10 mouse cellular contexts compared by ENCODE assay signal in the genomic region with DNA sequence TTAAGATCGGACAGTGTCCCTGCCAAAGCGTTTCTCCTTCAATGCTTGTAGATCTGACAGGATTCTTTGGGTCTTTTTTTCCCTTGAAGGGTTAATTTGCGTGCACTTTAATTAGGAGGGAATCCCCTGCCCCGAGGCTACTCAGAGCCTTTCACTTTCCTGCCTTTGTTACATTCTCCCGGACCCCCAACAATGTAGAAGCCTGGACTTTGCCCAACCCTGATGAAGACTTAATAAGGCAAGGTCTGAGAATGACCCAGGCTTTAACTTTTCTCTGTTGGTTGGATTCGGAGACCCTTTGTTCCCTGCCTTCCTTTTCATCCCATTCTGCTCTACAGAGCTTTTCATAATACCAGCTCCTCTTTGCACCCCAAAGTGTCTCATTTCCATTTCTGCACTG. TPM values are rescaled to one million over a fixed set of nuclear protein-coding genes. Genes with fewer than 3 reads are reported as not detected.
DNase-seq lines count a peak whose midpoint lies in the region; ATAC-seq and TF ChIP-seq lines count a peak whose summit lies in the region.
"Had no signal": no experiment of that assay in that cellular context is flagged by ENCODE, and none has a peak within 500 bp of the region (broad histone marks: within the 10 kb centered on the region; RNA-seq: fewer than 3 reads in every experiment).

No protein-coding gene starts in this region.

- H3K4me1 ChIP-seq in hindbrain, embryonic 12.5 days: no peaks in the 10 kb centered on the region
- no peaks in the 10 kb centered on the region for H3K4me1 ChIP-seq in midbrain, postnatal 0 days (ENCODE audit: insufficient read depth, low read length)

- H3K27me3 ChIP-seq in hindbrain, embryonic 12.5 days: no peaks in the 10 kb centered on the region
- no peaks in the 10 kb centered on the region for H3K27me3 ChIP-seq in midbrain, postnatal 0 days (ENCODE audit: insufficient read depth, low read length)

- ATAC-seq in hindbrain, embryonic 12.5 days (ENCODE audit: low FRiP score): peak; percentile 61
- ATAC-seq in midbrain, postnatal 0 days (ENCODE audit: low FRiP score): no peak; the same call in 1 of the 2 replicates

- peak overlapping the region; percentile 89; the same call in 1 of the 2 replicates for H3K9ac ChIP-seq in hindbrain, embryonic 12.5 days
- H3K9ac ChIP-seq in midbrain, postnatal 0 days (replicated peaks; ENCODE audit: low read length, poor library complexity, severe bottlenecking): no peak overlapping the region; the same call in 1 of the 2 replicates

- H3K4me3 ChIP-seq in gastrocnemius, adult 2 months: peak overlapping the region; percentile 81
- H3K4me3 ChIP-seq in hindbrain, embryonic 12.5 days: peak overlapping the region; percentile 72
- H3K4me3 ChIP-seq in midbrain, postnatal 0 days (ENCODE audit: low read depth, low read length): peak overlapping the region; percentile 55

- no peak for TF ChIP-seq POLR2A in brain, embryonic 14.5 days (IDR thresholded peaks at IDR 0.05; ENCODE audit: borderline replicate concordance, extremely low read depth, insufficient read depth, insufficient read length, poor library complexity, severe bottlenecking)

- intact Hi-C loops in gastrocnemius, adult 2 months (cut with DNase I): no loop called here

- DNase-seq in gastrocnemius, adult 2 months: no peak
- DNase-seq in gastrocnemius, adult 8-10 months (ENCODE audit: low spot score in 2 of 2): no peak
- peak; percentile 83 for DNase-seq in brain, embryonic 14.5 days (ENCODE audit: low read depth)
- DNase-seq in midbrain, postnatal 0 days (ENCODE audit: low spot score): peak; percentile 9
- DNase-seq in layer of hippocampus, adult 8-10 months (ENCODE audit: low spot score in 2 of 2): no peak
- DNase-seq in left cerebral cortex, adult 9 months (ENCODE audit: low spot score in 2 of 2): no peak
- no peak for DNase-seq in Muller cell, postnatal 12 days (ENCODE audit: inconsistent ontology term)

- WGBS in hindbrain, embryonic 12.5 days: 48% methylated on average over 6 of the region's 6 CpGs
- WGBS in midbrain, postnatal 0 days: 47% methylated on average over 6 of the region's 6 CpGs

- H3K27ac ChIP-seq in gastrocnemius, adult 2 months: no peak overlapping the region
- peak overlapping the region; percentile 93 for H3K27ac ChIP-seq in hindbrain, embryonic 12.5 days
- H3K27ac ChIP-seq in midbrain, postnatal 0 days (ENCODE audit: low read depth, low read length): peak overlapping the region; percentile 75
- H3K27ac ChIP-seq: macrophage had no signal

- H3K36me3 ChIP-seq in hindbrain, embryonic 12.5 days: no peaks in the 10 kb centered on the region
- H3K36me3 ChIP-seq in midbrain, postnatal 0 days (ENCODE audit: insufficient read depth, low read length): no peaks in the 10 kb centered on the region

- H3K4me2 ChIP-seq in hindbrain, embryonic 12.5 days (replicated peaks): peak overlapping the region; percentile 66
- peak overlapping the region; percentile 44 for H3K4me2 ChIP-seq in midbrain, postnatal 0 days (ENCODE audit: low read depth, low read length, poor library complexity, severe bottlenecking)

- H3K9me3 ChIP-seq in hindbrain, embryonic 12.5 days (replicated peaks): peaks cover 10% of the 10 kb centered on the region
- H3K9me3 ChIP-seq in midbrain, postnatal 0 days (ENCODE audit: low read length): peaks cover 2% of the 10 kb centered on the region; the same call in 1 of the 2 replicates

- no peak for TF ChIP-seq CTCF in gastrocnemius, adult 2 months (IDR thresholded peaks at IDR 0.05)
- TF ChIP-seq CTCF in brain, embryonic 14.5 days (IDR thresholded peaks at IDR 0.05; ENCODE audit: borderline replicate concordance, extremely low read depth, insufficient read depth, insufficient read length): no peak
- no peak for TF ChIP-seq CTCF in midbrain, postnatal 0 days (IDR thresholded peaks at IDR 0.05)

RNA-seq across cellular contexts. Expression of a gene that starts 0.6 kb away (rescaled TPM):
- under 1 TPM; 0.15 to 0.25 TPM for total RNA-seq in gastrocnemius, adult 2 months (2021)
- total RNA-seq in gastrocnemius, adult 8-10 months (2022): under 1 TPM in 3 of 4 experiments, not detected in 1; 0.12 to 0.32 (median 0.25) TPM
- polyA plus RNA-seq in brain, embryonic 14.5 days (2012; rRNA removed): 17.2 and 23.3 TPM in 2 replicates
- 19.1 and 21.0 TPM in 2 replicates for polyA plus RNA-seq in hindbrain, embryonic 12.5 days (2016; fragmentation: Nextera tagmentation; extraction: Ambion mirVana)
- 39.5 and 42.4 TPM in 2 replicates for total RNA-seq in midbrain, postnatal 0 days (2014; rRNA removed)
- polyA plus RNA-seq in midbrain, postnatal 0 days (2015; fragmentation: Nextera tagmentation; extraction: Ambion mirVana): 30.9 and 31.5 TPM in 2 replicates
- under 1 TPM; 0.29 to 0.82 (median 0.74) TPM for total RNA-seq in layer of hippocampus, adult 8-10 months (2022)

RNA-seq across cellular contexts. Expression of a gene that starts 43.7 kb away (rescaled TPM):
- total RNA-seq in gastrocnemius, adult 2 months (2021): under 1 TPM; 0.38 to 0.64 TPM
- total RNA-seq in gastrocnemius, adult 8-10 months (2022): under 1 TPM; 0.11 to 0.31 (median 0.23) TPM
- 9.0 and 10.1 TPM in 2 replicates for polyA plus RNA-seq in brain, embryonic 14.5 days (2012; rRNA removed)
- 47.3 and 48.5 TPM in 2 replicates for polyA plus RNA-seq in hindbrain, embryonic 12.5 days (2016; fragmentation: Nextera tagmentation; extraction: Ambion mirVana)
- total RNA-seq in midbrain, postnatal 0 days (2014; rRNA removed): 4.6 and 5.7 TPM in 2 replicates
- polyA plus RNA-seq in midbrain, postnatal 0 days (2015; fragmentation: Nextera tagmentation; extraction: Ambion mirVana): 6.0 and 6.6 TPM in 2 replicates
- total RNA-seq in layer of hippocampus, adult 8-10 months (2022): under 1 TPM; 0.27 to 0.75 (median 0.35) TPM

RNA-seq across cellular contexts. Expression of a gene that starts 43.8 kb away (rescaled TPM):
- not detected for total RNA-seq in gastrocnemius, adult 2 months (2021)
- not detected for total RNA-seq in gastrocnemius, adult 8-10 months (2022)
- 71.9 and 93.0 TPM in 2 replicates for polyA plus RNA-seq in brain, embryonic 14.5 days (2012; rRNA removed)
- 17.5 and 18.0 TPM in 2 replicates for polyA plus RNA-seq in hindbrain, embryonic 12.5 days (2016; fragmentation: Nextera tagmentation; extraction: Ambion mirVana)
- 22.1 and 26.5 TPM in 2 replicates for total RNA-seq in midbrain, postnatal 0 days (2014; rRNA removed)
- 19.3 and 25.4 TPM in 2 replicates for polyA plus RNA-seq in midbrain, postnatal 0 days (2015; fragmentation: Nextera tagmentation; extraction: Ambion mirVana)
- 1 to 10 TPM; 1.4 to 1.8 (median 1.6) TPM for total RNA-seq in layer of hippocampus, adult 8-10 months (2022)
- polyA plus RNA-seq: macrophage; small intestine, adult 2 months had no signal

Comparison
In these comparisons a context has a peak if more than half of its experiments do, and no peak if none do; other contexts are left out.
1. DNase-seq: peak in brain, embryonic 14.5 days (single experiment) and midbrain, postnatal 0 days (single experiment); none in gastrocnemius, adult 2 months (single experiment), gastrocnemius, adult 8-10 months (0 of 2), layer of hippocampus, adult 8-10 months (0 of 2), left cerebral cortex, adult 9 months (0 of 2) and Muller cell, postnatal 12 days (single experiment).
2. RNA of a gene that starts 0.6 kb away (total RNA-seq): 39.5 to 42.4 TPM in midbrain, postnatal 0 days; 0.29 to 0.82 TPM in layer of hippocampus, adult 8-10 months, 0.15 to 0.25 TPM in gastrocnemius, adult 2 months and 0.12 to 0.32 TPM in gastrocnemius, adult 8-10 months; every median in the first group is over 10 times any median in the second.
3. Peak in every context shown above with its lines, with median percentiles within 50 percentile points of each other: H3K4me3 ChIP-seq.